Mouse (Mus musculus): ENCODE results near the gene Bcl2l10. TPM values are rescaled to one million over a fixed set of nuclear protein-coding genes. Genes with fewer than 3 reads are reported as not detected.

The Bcl2l10 gene
- polyA plus RNA-seq (2012; rRNA removed; ENCODE audit: low replicate concordance) = 0.15 TPM in 1 of 2 replicates, not detected in the other

DNA sequence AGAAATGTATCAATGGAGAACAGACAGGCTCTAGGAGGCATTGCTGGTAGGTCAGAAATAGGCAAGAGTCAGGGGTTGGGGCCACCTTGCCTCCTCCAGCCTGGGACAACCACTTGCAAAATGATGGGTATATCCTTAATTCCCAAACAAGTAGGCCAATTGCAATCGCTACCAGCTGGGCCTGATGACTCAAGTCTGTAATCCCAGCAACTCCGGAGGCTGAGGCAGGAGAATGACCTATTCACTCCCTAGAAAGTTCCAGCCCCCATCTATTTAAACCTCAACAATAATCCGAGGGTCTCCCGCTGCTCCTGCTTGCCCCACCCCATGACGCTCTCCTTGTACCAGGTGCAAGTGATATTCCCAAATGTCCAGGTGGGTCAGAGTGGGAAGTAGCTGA, at the start of gene Bcl2l10:
Bcl2l10 (plus strand) TSS at position 301 of the 400 bp plus-strand sequence.

GRCm38 (mm10) chr9:75306126-75306898, 41.2 kb upstream of the Bcl2l10 start, which contains the start of gene Gnb5:
Gnb5 (plus strand) TSS chr9:75306288.

Other genes with a start within 250 kb of the Bcl2l10 start
- 5.0 and 14.5 TPM in 2 replicates for gene Myo5c, start 115.7 kb upstream of the Bcl2l10 start, polyA plus RNA-seq (2012; rRNA removed; ENCODE audit: low replicate concordance)
- gene Gnb5, start 41.5 kb upstream of the Bcl2l10 start, polyA plus RNA-seq (2012; rRNA removed; ENCODE audit: low replicate concordance) = 5.7 and 7.3 TPM in 2 replicates
- gene Mapk6, start 62.2 kb downstream of the Bcl2l10 start, polyA plus RNA-seq (2012; rRNA removed; ENCODE audit: low replicate concordance) = 7.7 and 13.1 TPM in 2 replicates
- 1.3 TPM in 2 replicates for gene Leo1, start 93.8 kb downstream of the Bcl2l10 start, polyA plus RNA-seq (2012; rRNA removed; ENCODE audit: low replicate concordance)
- 5.6 and 7.0 TPM in 2 replicates for gene Tmod3, start 211.9 kb downstream of the Bcl2l10 start, polyA plus RNA-seq (2012; rRNA removed; ENCODE audit: low replicate concordance)

Data from duodenum, adult 2 months (tissue).